Mouse (Mus musculus) CH12.LX (cell line): ENCODE data around the gene Gm20489.

Experiments
- CTCF ChIP-seq, 2 experiments: IDR thresholded peaks in 1 of 2; conservative IDR thresholded peaks in 1 of 2; 2 replicates each; pipeline ENCODE4 v1.5.1; 2011 to 2012; ENCODE audit warnings: low read depth in 2 of 2, low read length in 2 of 2, improper control_type of control experiment in 1 of 2, inconsistent platforms in 1 of 2, mild to moderate bottlenecking in 1 of 2, moderate library complexity in 1 of 2
- EP300 ChIP-seq: IDR thresholded peaks from 2 replicates; pipeline ENCODE4 v1.6.1; 2011; ENCODE audit warnings: low read length, improper control_type of control experiment
- MEF2A ChIP-seq: IDR thresholded peaks from 2 replicates; pipeline ENCODE4 v1.6.1; 2014; ENCODE audit warnings: low read depth, mild to moderate bottlenecking, inconsistent platforms, low read length, improper control_type of control experiment, borderline replicate concordance
- MYC ChIP-seq: IDR thresholded peaks from 2 replicates; pipeline ENCODE4 v1.6.1; 2011; ENCODE audit warnings: low read depth, mild to moderate bottlenecking, improper control_type of control experiment, low read length
- NELFE ChIP-seq: IDR thresholded peaks from 2 replicates; pipeline ENCODE4 v1.6.1; 2011; ENCODE audit warnings: low read depth, low read length, improper control_type of control experiment
- POLR2A ChIP-seq: IDR thresholded peaks from 2 replicates; pipeline ENCODE4 v1.6.1; 2011; ENCODE audit warnings: low read depth, mild to moderate bottlenecking, improper control_type of control experiment, low read length
- RAD21 ChIP-seq: IDR thresholded peaks from 2 replicates; pipeline ENCODE4 v1.6.1; 2011; ENCODE audit warnings: low read depth, mild to moderate bottlenecking, low read length, improper control_type of control experiment, moderate library complexity
- RCOR1 ChIP-seq: conservative IDR thresholded peaks from 2 replicates; pipeline ENCODE4 v1.6.1; 2012; ENCODE audit warnings: low read depth, mild to moderate bottlenecking, inconsistent platforms, low read length, improper control_type of control experiment
- UBTF ChIP-seq: IDR thresholded peaks from 2 replicates; pipeline ENCODE4 v1.6.1; 2012; ENCODE audit warnings: low read depth, mild to moderate bottlenecking, inconsistent platforms, low read length, improper control_type of control experiment, moderate library complexity
- USF1 ChIP-seq: IDR thresholded peaks from 2 replicates; pipeline ENCODE4 v1.6.1; 2014; ENCODE audit warnings: low read depth, mild to moderate bottlenecking, inconsistent platforms, low read length, improper control_type of control experiment
- USF2 ChIP-seq: conservative IDR thresholded peaks from 2 replicates; pipeline ENCODE4 v1.6.1; 2011; ENCODE audit warnings: low read depth, low read length, improper control_type of control experiment
- ZMIZ1 ChIP-seq: IDR thresholded peaks from 2 replicates; pipeline ENCODE4 v1.6.1; 2012; ENCODE audit warnings: low read depth, mild to moderate bottlenecking, inconsistent platforms, low read length, improper control_type of control experiment

- TF ChIP-seq CTCF (conservative IDR thresholded peaks at IDR 0.05 in 1 of 2, IDR thresholded peaks at IDR 0.05 in 1 of 2; ENCODE audit: low read depth in 2 of 2, low read length in 2 of 2) (no peak), POLR2A (no peak), USF2 (no peak), MEF2A (no peak), EP300 (no peak), RCOR1 (no peak), MYC (no peak), ZMIZ1 (no peak; the same call in 1 of the 2 replicates), USF1 (no peak), UBTF (no peak), RAD21 (no peak), NELFE (no peak)
These were observed 14.1 kb downstream of the Gm20489 start for GRCm38 (mm10) chrX:101254740-101255139.
